Mouse (Mus musculus): Measurements from ENCODE around the gene Adam10. TPM values are rescaled to one million over a fixed set of nuclear protein-coding genes. Genes with fewer than 3 reads are reported as not detected.

Gene Adam10
- polyA plus RNA-seq, 1 experiment from 2014 or later, result 73.4 TPM

- Histone ChIP-seq H3K27me3 (no peaks in the 10 kb centered on the region), H3K36me3 (no peaks in the 10 kb centered on the region), H3K9ac (no peak overlapping the region), H3K4me1 (replicated peaks) (0 out of 2 replicates have a peak, but pooled peaks cover 2% of the 10 kb centered on the region), H3K4me2 (no peak overlapping the region), H3K4me3 (no peak overlapping the region), H3K9me3 (no peaks in the 10 kb centered on the region), H3K27ac (no peak overlapping the region)
- ATAC-seq (ENCODE audit: low FRiP score), result no peak
Measured at GRCm38 (mm10) chr9:70731079-70731478, 52.3 kb downstream of the Adam10 start.

GRCm38 (mm10) chr9:70733208-70733607 is 54.4 kb downstream of the Adam10 start:
- Histone ChIP-seq H3K27me3 (no peaks in the 10 kb centered on the region), H3K4me2 (no peak overlapping the region), H3K9me3 (no peaks in the 10 kb centered on the region), H3K4me1 (replicated peaks) (0 out of 2 replicates have a peak, but pooled peaks cover 2% of the 10 kb centered on the region), H3K4me3 (no peak overlapping the region), H3K27ac (no peak overlapping the region), H3K9ac (no peak overlapping the region), H3K36me3 (no peaks in the 10 kb centered on the region)
- ATAC-seq (ENCODE audit: low FRiP score), result no peak
- 96% methylated on average over 2 of the region's 2 CpGs for WGBS

- Histone ChIP-seq H3K27ac (no peak overlapping the region), H3K36me3 (peaks cover 7% of the 10 kb centered on the region; the same call in 1 of the 2 replicates), H3K9ac (no peak overlapping the region), H3K4me2 (no peak overlapping the region), H3K27me3 (no peaks in the 10 kb centered on the region), H3K9me3 (no peaks in the 10 kb centered on the region), H3K4me3 (no peak overlapping the region), H3K4me1 (replicated peaks) (no peaks in the 10 kb centered on the region)
- ATAC-seq (ENCODE audit: low FRiP score), result no peak
- WGBS, result 90% methylated on average over 5 of the region's 5 CpGs
Measured at GRCm38 (mm10) chr9:70739998-70740397, 61.2 kb downstream of the Adam10 start.

- H3K27me3 ChIP-seq, result no peaks in the 10 kb centered on the region
- WGBS, result 96% methylated on average over 3 of the region's 3 CpGs
- no peaks in the 10 kb centered on the region for H3K9me3 ChIP-seq
- H3K4me1 ChIP-seq (replicated peaks), result no peaks in the 10 kb centered on the region
- peaks cover 34% of the 10 kb centered on the region for H3K36me3 ChIP-seq
- no peak overlapping the region for H3K4me3 ChIP-seq
- H3K27ac ChIP-seq, result no peak overlapping the region
- no peak overlapping the region for H3K9ac ChIP-seq
- no peak overlapping the region for H3K4me2 ChIP-seq
- ATAC-seq (ENCODE audit: low FRiP score), result no peak
Measured at GRCm38 (mm10) chr9:70751504-70752222, 72.9 kb downstream of the Adam10 start.

GRCm38 (mm10) chr9:70760974-70761373 is 82.2 kb downstream of the Adam10 start:
- Histone ChIP-seq H3K4me1 (replicated peaks) (no peaks in the 10 kb centered on the region), H3K36me3 (peaks cover 40% of the 10 kb centered on the region), H3K4me2 (no peak overlapping the region), H3K9ac (no peak overlapping the region), H3K9me3 (no peaks in the 10 kb centered on the region), H3K27me3 (no peaks in the 10 kb centered on the region), H3K4me3 (no peak overlapping the region), H3K27ac (no peak overlapping the region)
- 97% methylated on average over 5 of the region's 5 CpGs for WGBS
- no peak for ATAC-seq (ENCODE audit: low FRiP score)

GRCm38 (mm10) chr9:70775517-70775916 is 96.7 kb downstream of the Adam10 start:
- Histone ChIP-seq H3K4me1 (replicated peaks) (no peaks in the 10 kb centered on the region), H3K27ac (no peak overlapping the region), H3K4me3 (no peak overlapping the region), H3K4me2 (no peak overlapping the region), H3K27me3 (no peaks in the 10 kb centered on the region), H3K36me3 (peaks cover 21% of the 10 kb centered on the region), H3K9ac (no peak overlapping the region), H3K9me3 (no peaks in the 10 kb centered on the region)
- no peak for ATAC-seq (ENCODE audit: low FRiP score)
- WGBS, result 98% methylated on average over 2 of the region's 2 CpGs

GRCm38 (mm10) chr9:70782191-70782590 is 103.4 kb downstream of the Adam10 start:
- Histone ChIP-seq H3K4me1 (replicated peaks) (no peaks in the 10 kb centered on the region), H3K9me3 (no peaks in the 10 kb centered on the region), H3K27ac (no peak overlapping the region), H3K27me3 (no peaks in the 10 kb centered on the region), H3K4me2 (no peak overlapping the region), H3K36me3 (peaks cover 10% of the 10 kb centered on the region; the same call in 1 of the 2 replicates), H3K9ac (no peak overlapping the region), H3K4me3 (no peak overlapping the region)
- WGBS, result 84% methylated on average over 3 of the region's 3 CpGs
- ATAC-seq (ENCODE audit: low FRiP score), result no peak

- Histone ChIP-seq H3K9me3 (no peaks in the 10 kb centered on the region), H3K4me3 (no peak overlapping the region), H3K27me3 (no peaks in the 10 kb centered on the region), H3K27ac (no peak overlapping the region), H3K4me1 (replicated peaks) (no peaks in the 10 kb centered on the region), H3K4me2 (no peak overlapping the region), H3K9ac (no peak overlapping the region), H3K36me3 (peaks cover 3% of the 10 kb centered on the region; the same call in 1 of the 2 replicates)
- no peak for ATAC-seq (ENCODE audit: low FRiP score)
- WGBS, result 70% methylated on average over 7 of the region's 7 CpGs
Measured at GRCm38 (mm10) chr9:70788705-70789104, 109.9 kb downstream of the Adam10 start.

- H3K4me1 ChIP-seq (replicated peaks), result peaks cover 6% of the 10 kb centered on the region; the same call in 1 of the 2 replicates
- H3K36me3 ChIP-seq, result peaks cover 3% of the 10 kb centered on the region; the same call in 1 of the 2 replicates
- no peak overlapping the region for H3K4me3 ChIP-seq
- H3K4me2 ChIP-seq, result no peak overlapping the region
- H3K27ac ChIP-seq, result no peak overlapping the region
- no peak overlapping the region for H3K9ac ChIP-seq
- 85% methylated on average over 4 of the region's 4 CpGs for WGBS
- ATAC-seq (ENCODE audit: low FRiP score), result no peak
- H3K9me3 ChIP-seq, result no peaks in the 10 kb centered on the region
- no peaks in the 10 kb centered on the region for H3K27me3 ChIP-seq
Measured at GRCm38 (mm10) chr9:70790621-70791020, 111.8 kb downstream of the Adam10 start.

GRCm38 (mm10) chr9:70794643-70795438 is 116.0 kb downstream of the Adam10 start:
- Histone ChIP-seq H3K36me3 (no peaks in the 10 kb centered on the region), H3K27ac (no peak overlapping the region), H3K4me2 (no peak overlapping the region), H3K4me1 (replicated peaks) (peaks cover 6% of the 10 kb centered on the region; the same call in 1 of the 2 replicates), H3K4me3 (no peak overlapping the region), H3K9me3 (no peaks in the 10 kb centered on the region), H3K9ac (no peak overlapping the region), H3K27me3 (no peaks in the 10 kb centered on the region)
- WGBS, result 67% methylated on average over 15 of the region's 15 CpGs
- no peak for ATAC-seq (ENCODE audit: low FRiP score)

- Histone ChIP-seq H3K9me3 (no peaks in the 10 kb centered on the region), H3K27me3 (no peaks in the 10 kb centered on the region), H3K36me3 (no peaks in the 10 kb centered on the region), H3K4me2 (no peak overlapping the region), H3K4me3 (no peak overlapping the region), H3K4me1 (replicated peaks) (peaks cover 7% of the 10 kb centered on the region), H3K9ac (no peak overlapping the region), H3K27ac (no peak overlapping the region)
- WGBS, result 52% methylated on average over 2 of the region's 2 CpGs
- no peak for ATAC-seq (ENCODE audit: low FRiP score)
Measured at GRCm38 (mm10) chr9:70795439-70795757, 116.6 kb downstream of the Adam10 start.

- Histone ChIP-seq H3K36me3 (no peaks in the 10 kb centered on the region), H3K4me3 (no peak overlapping the region), H3K4me1 (replicated peaks) (peaks cover 6% of the 10 kb centered on the region), H3K4me2 (no peak overlapping the region), H3K27me3 (no peaks in the 10 kb centered on the region), H3K9ac (no peak overlapping the region), H3K27ac (no peak overlapping the region), H3K9me3 (no peaks in the 10 kb centered on the region)
- 63% methylated on average over 8 of the region's 8 CpGs for WGBS
- ATAC-seq (ENCODE audit: low FRiP score), result no peak
Measured at GRCm38 (mm10) chr9:70800588-70801315, 122.0 kb downstream of the Adam10 start.
